Mouse (Mus musculus) midbrain, embryonic 13.5 days (tissue): ENCODE measurements around the gene Susd5. TPM values are rescaled to one million over a fixed set of nuclear protein-coding genes. Genes with fewer than 3 reads are reported as not detected.

ENCODE experiments used
- ATAC-seq: fragments of 200-750 bp; cut with Nextera tagmentation; 2 replicates; pipeline ENCODE4 v1.8.0; 2017; ENCODE audit warnings: mild to moderate bottlenecking, moderate TSS enrichment, moderate library complexity
- H3K27ac ChIP-seq: fragments of 300-500 bp; sonication (generic); 2 replicates; pipeline ENCODE4 v1.5.1; 2015; ENCODE audit warnings: inconsistent platforms, mild to moderate bottlenecking, moderate library complexity
- H3K27me3 ChIP-seq: fragments of 300-500 bp; sonication (generic); 2 replicates; pipeline ENCODE4 v1.6.1; 2015; ENCODE audit warnings: mild to moderate bottlenecking, inconsistent platforms
- H3K36me3 ChIP-seq: fragments of 300-500 bp; sonication (generic); 2 replicates; pipeline ENCODE4 v1.6.1; 2015; ENCODE audit warnings: mild to moderate bottlenecking, inconsistent platforms
- H3K4me1 ChIP-seq: fragments of 300-500 bp; sonication (generic); replicated peaks from 2 replicates; pipeline ENCODE4 v1.6.1; 2015; ENCODE audit warnings: inconsistent platforms
- H3K4me2 ChIP-seq: fragments of 300-500 bp; sonication (generic); replicated peaks from 2 replicates; pipeline ENCODE4 v1.6.1; 2015; ENCODE audit warnings: moderate library complexity, mild to moderate bottlenecking, inconsistent platforms
- H3K4me3 ChIP-seq: fragments of 300-500 bp; sonication (generic); replicated peaks from 2 replicates; pipeline ENCODE4 v1.5.1; 2015; ENCODE audit warnings: mild to moderate bottlenecking, inconsistent platforms
- H3K9ac ChIP-seq: fragments of 300-500 bp; sonication (generic); replicated peaks from 2 replicates; pipeline ENCODE4 v1.6.1; 2015; ENCODE audit warnings: mild to moderate bottlenecking, inconsistent platforms
- H3K9me3 ChIP-seq: fragments of 300-500 bp; sonication (generic); 2 replicates; pipeline ENCODE4 v1.6.1; 2016; ENCODE audit warnings: mild to moderate bottlenecking, inconsistent platforms
- WGBS: fragments of 180-500 bp; shearing (Covaris S2); methylation state at CpG from one replicate; pipeline ENCODE4 v1.1.7; 2015; 5-methylcytosine and 5-hydroxymethylcytosine counted together
- polyA plus RNA-seq: library from polyadenylated mRNA; unstranded; fragments of >200 nt; fragmentation: Nextera tagmentation; extraction: Ambion mirVana; gene quantifications from 2 replicates; pipeline ENCODE4 v1.2.1, GENCODE M21; 2015

Susd5 gene
- 0.23 and 0.31 TPM in 2 replicates for polyA plus RNA-seq

DNA sequence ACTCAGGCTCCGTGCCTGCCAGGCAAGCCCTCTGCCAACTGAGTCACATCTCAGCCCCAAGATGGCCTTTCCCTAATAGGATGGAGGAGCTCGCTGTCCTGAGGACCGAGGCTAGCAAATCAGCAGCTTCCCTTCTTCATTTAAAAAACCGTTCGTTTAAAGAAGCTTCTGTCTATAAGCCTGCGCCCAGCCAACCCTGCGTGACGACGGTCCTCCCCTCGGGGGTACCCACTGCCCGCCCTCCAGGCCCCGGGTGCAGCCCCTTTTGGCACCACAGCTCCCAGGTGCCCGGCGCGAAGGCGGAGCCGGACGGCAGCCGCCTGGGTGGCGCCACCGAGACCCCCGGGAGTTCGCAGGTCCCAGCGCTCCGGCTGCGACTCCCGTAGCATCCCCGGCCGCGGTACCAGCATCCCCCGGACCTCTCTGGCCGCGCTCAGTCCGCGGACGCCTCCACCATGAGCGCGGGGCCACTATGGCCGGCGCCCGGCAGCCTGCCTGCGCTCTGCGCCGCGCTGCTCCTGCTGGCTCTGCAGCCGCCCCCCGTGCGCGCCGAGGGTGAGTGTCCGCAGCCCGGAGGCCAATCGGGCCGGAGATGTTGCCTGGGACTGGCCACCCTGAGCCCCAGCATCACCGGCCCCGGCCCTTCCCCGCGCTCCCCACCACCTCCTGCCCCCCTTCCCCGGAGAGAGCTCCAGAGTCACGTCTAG lies at the start of gene Susd5:
TSS of gene Susd5 (plus strand) at position 51 of the 707 bp plus-strand sequence.
- ATAC-seq, result peak; percentile 86
- H3K36me3 ChIP-seq, result no peaks in the 10 kb centered on the region
- WGBS, result under 1% methylated on average over 49 of the region's 60 CpGs

DNA sequence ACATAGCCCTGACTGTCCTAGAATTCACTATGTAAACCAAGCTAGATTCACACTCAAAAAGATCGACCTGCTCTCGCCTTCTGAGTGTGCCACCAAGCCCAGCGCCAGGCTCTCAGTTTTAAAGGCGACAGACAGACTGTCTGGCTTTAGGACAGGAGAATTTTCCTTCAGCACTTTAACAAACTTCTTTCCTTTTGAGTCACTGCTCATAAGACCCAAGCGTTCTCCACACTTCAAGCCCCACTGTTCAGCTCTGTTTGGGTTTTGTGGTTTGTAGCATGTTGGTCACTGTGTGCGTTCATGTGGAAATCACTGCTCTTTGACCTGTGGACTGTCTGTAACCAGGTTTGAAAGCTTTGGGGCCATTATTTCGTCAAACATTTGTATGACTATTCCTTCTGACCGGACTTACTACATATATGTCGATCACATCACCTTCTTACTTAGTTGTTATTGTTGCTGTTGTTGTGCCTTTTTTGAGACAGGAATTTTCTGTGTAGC lies 49.0 kb upstream of the Susd5 start:
- H3K4me2 ChIP-seq, result no peak overlapping the region
- H3K4me1 ChIP-seq, result no peaks in the 10 kb centered on the region
- WGBS, result 91% methylated on average over 9 of the region's 9 CpGs
- no peaks in the 10 kb centered on the region for H3K9me3 ChIP-seq
- no peak for ATAC-seq
- H3K9ac ChIP-seq, result no peak overlapping the region
- H3K4me3 ChIP-seq, result no peak overlapping the region
- H3K36me3 ChIP-seq, result peaks cover 6% of the 10 kb centered on the region; the same call in 1 of the 2 replicates
- no peak overlapping the region for H3K27ac ChIP-seq
- no peaks in the 10 kb centered on the region for H3K27me3 ChIP-seq

More for the DNA sequence above, at the start of gene Susd5:
- H3K27me3 ChIP-seq, result peaks cover 48% of the 10 kb centered on the region
- H3K9me3 ChIP-seq, result no peaks in the 10 kb centered on the region
- H3K9ac ChIP-seq, result peak within 1 kb of the TSS; percentile 63
- no peak within 1 kb of the TSS for H3K27ac ChIP-seq
- peaks cover 10% of the 10 kb centered on the region for H3K4me1 ChIP-seq
- H3K4me2 ChIP-seq, result peak within 1 kb of the TSS; percentile 81
- H3K4me3 ChIP-seq, result peak within 1 kb of the TSS; percentile 54

DNA sequence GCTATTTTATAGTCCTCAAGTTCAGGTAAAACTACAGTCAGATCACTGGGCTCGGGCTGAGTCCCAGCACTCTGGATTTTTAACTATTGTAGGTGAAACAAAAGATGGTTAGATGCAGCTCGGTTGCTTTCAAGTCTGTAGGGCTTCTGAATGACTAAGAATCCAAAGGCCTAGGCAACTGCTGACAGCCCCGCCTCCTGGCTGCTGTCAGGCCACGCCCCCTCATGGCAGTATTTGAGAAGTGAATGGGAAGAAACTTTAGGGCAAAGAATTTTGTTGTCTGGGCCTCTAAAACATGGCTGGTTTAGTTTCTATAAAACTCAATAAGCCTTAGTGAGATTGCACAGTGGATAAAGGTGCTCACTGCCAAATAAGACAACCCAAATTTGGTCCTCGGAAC lies 47.4 kb upstream of the Susd5 start:
- no peak overlapping the region for H3K9ac ChIP-seq
- no peak overlapping the region for H3K4me2 ChIP-seq
- no peak overlapping the region for H3K4me3 ChIP-seq
- no peaks in the 10 kb centered on the region for H3K9me3 ChIP-seq
- no peaks in the 10 kb centered on the region for H3K4me1 ChIP-seq
- ATAC-seq, result no peak
- H3K27me3 ChIP-seq, result no peaks in the 10 kb centered on the region
- no peak overlapping the region for H3K27ac ChIP-seq
- H3K36me3 ChIP-seq, result peaks cover 13% of the 10 kb centered on the region; the same call in 1 of the 2 replicates
- WGBS, result 41% methylated on average over 5 of the region's 5 CpGs

DNA sequence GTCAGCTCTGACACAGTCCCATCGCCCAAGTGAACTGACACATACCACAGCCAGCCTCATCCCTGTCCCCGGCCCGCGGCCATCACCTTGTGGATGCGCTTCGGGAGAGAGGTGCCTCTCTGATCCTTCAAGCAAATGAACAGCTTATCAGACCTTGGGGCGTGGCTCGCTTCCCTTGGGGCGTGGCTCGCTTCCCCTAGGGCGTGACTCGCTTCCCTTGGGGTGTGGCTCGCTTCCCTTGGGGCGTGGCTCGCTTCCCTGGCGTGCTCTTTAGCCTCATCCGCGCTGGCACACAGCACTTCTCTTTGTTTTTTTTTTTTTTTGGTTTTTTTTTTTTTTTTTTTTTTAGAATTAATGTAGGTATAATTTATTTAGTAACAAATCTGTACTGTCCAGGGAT lies 45.7 kb upstream of the Susd5 start:
- no peak overlapping the region for H3K4me2 ChIP-seq
- no peaks in the 10 kb centered on the region for H3K4me1 ChIP-seq
- peaks cover 13% of the 10 kb centered on the region; the same call in 1 of the 2 replicates for H3K36me3 ChIP-seq
- no peak for ATAC-seq
- no peaks in the 10 kb centered on the region for H3K27me3 ChIP-seq
- H3K4me3 ChIP-seq, result no peak overlapping the region
- WGBS, result 73% methylated on average over 18 of the region's 18 CpGs
- H3K27ac ChIP-seq, result no peak overlapping the region
- H3K9ac ChIP-seq, result no peak overlapping the region
- no peaks in the 10 kb centered on the region for H3K9me3 ChIP-seq

DNA sequence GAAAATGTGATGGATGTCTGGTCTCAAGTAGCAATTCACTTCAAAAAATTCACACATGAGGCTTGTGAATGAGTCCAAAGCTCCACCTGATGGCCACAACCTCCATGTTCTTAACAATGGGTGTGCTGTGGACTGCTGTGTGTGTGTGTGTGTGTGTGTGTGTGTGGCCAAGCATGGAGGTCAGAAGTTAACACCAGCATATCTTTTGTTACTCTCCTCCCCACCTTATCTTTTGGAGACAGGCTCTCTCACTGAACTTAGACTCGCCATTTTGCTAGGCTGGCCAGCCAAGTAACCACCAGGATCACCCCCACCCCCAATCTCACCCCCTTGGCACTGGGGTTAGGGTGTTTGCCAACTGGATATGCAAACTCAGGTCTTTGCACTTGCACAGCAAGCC lies 42.9 kb upstream of the Susd5 start:
- ATAC-seq, result no peak
- no peak overlapping the region for H3K4me3 ChIP-seq
- H3K4me1 ChIP-seq, result no peaks in the 10 kb centered on the region
- H3K27me3 ChIP-seq, result no peaks in the 10 kb centered on the region
- 83% methylated on average over 1 of the region's 1 CpGs for WGBS
- H3K4me2 ChIP-seq, result no peak overlapping the region
- no peak overlapping the region for H3K27ac ChIP-seq
- no peaks in the 10 kb centered on the region for H3K9me3 ChIP-seq
- no peak overlapping the region for H3K9ac ChIP-seq
- peaks cover 13% of the 10 kb centered on the region; the same call in 1 of the 2 replicates for H3K36me3 ChIP-seq

DNA sequence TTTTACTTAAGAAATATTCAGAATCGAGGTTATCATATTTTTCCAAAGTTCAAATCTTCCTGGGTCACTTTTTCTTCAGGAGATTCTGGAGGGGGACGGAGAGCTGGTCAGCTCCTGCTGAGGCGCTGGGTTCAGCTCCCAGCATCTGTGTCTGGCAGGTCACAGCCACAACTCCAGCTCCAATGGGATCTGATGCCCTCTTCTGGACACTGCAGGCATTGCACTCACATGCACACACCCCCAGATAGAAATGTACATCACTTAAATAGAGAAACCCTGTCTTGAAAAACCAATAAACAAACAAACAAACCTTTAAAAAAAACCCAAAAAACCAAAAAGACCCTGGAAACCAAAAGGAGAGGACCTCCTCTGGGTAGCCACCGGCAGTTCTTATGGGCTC lies 41.2 kb upstream of the Susd5 start:
- no peak for ATAC-seq
- Histone ChIP-seq H3K4me2 (no peak overlapping the region), H3K27me3 (no peaks in the 10 kb centered on the region), H3K9me3 (no peaks in the 10 kb centered on the region), H3K4me3 (no peak overlapping the region), H3K9ac (no peak overlapping the region), H3K27ac (no peak overlapping the region), H3K4me1 (no peaks in the 10 kb centered on the region), H3K36me3 (peaks cover 13% of the 10 kb centered on the region; the same call in 1 of the 2 replicates)
- 90% methylated on average over 4 of the region's 4 CpGs for WGBS

DNA sequence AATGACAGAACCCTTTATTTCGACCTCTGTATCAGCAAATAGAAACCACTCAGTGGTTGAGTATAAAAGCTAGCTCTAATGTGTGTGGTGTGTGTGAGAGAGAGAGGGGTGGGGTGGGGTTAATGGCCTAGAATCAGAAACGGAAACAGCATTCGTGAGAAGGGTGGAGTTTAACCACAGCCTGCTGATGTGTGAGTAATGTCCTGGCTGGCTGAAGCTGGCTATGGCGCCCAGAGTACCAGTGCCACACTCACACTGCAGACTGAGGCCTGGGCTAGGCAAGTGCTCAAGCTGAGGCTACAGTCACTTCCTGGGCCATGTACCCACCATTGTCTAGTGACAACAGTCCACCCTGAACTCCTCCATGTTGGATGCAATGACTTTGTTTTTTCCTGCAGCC lies 40.5 kb upstream of the Susd5 start:
- Histone ChIP-seq H3K4me1 (no peaks in the 10 kb centered on the region), H3K36me3 (peaks cover 13% of the 10 kb centered on the region; the same call in 1 of the 2 replicates), H3K27ac (no peak overlapping the region), H3K27me3 (no peaks in the 10 kb centered on the region), H3K4me2 (no peak overlapping the region), H3K9me3 (no peaks in the 10 kb centered on the region), H3K4me3 (no peak overlapping the region), H3K9ac (no peak overlapping the region)
- no peak for ATAC-seq
- 89% methylated on average over 4 of the region's 4 CpGs for WGBS

DNA sequence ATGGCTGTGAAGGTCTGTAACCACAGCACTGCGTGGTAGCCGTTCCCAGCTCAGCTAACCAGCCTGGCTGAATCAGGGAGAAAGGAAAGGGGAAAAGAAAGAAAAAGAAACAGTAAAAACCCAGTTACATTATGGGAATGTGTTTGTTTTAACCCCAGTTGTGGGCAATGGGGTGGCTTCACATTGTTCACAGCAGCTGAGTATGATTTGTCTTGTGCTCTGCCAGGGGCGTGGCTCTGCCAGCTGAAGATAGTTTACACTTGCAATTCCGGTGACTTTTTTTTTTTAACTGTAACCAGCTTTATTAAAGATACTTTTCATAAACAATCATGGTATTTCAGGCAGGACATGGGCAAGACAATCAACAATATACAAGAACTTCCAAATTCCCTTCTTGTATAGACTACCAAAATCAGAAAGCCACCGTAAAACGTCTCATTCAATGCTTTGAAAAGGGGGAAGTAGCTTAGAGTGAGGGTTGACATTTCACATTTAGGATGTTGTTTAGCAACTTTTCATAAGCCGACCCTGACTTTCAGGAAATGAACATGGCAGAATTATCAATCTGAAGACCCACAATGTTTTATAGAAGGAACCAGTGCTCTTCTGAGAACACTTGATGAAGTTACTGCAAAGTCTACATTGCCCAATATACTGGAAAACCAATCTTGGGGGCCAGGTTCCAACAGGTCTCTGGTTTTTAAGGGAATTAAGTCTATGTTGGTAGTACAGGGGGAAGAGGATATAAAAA lies 37.8 kb upstream of the Susd5 start:
- ATAC-seq, result no peak
- no peaks in the 10 kb centered on the region for H3K9me3 ChIP-seq
- H3K4me1 ChIP-seq, result no peaks in the 10 kb centered on the region
- H3K36me3 ChIP-seq, result no peaks in the 10 kb centered on the region
- H3K9ac ChIP-seq, result no peak overlapping the region
- H3K27ac ChIP-seq, result no peak overlapping the region
- H3K27me3 ChIP-seq, result no peaks in the 10 kb centered on the region
- no peak overlapping the region for H3K4me2 ChIP-seq
- WGBS, result 91% methylated on average over 7 of the region's 7 CpGs
- no peak overlapping the region for H3K4me3 ChIP-seq

DNA sequence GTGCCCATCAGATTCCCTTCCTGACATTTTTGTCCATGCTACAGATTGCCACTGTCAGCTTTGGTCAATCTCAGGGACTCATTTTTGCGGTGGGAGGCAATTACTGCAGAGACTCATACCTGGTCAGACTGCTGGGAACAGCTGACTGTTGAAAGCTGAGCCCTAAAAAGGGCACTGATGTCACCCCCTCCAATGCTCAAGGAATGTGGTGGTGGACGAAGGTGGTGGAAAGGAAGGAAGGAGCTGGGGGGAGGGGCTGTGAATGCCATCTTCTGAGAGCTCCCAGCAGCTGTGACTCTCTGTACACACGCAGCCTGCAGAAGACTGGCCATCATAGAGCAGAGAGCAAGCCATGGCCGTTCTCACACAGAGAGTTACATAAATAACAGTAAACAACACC lies 34.8 kb upstream of the Susd5 start:
- H3K27me3 ChIP-seq, result no peaks in the 10 kb centered on the region
- ATAC-seq, result no peak
- WGBS, result 74% methylated on average over 4 of the region's 4 CpGs
- H3K9ac ChIP-seq, result no peak overlapping the region
- H3K36me3 ChIP-seq, result no peaks in the 10 kb centered on the region
- H3K4me3 ChIP-seq, result no peak overlapping the region
- H3K4me1 ChIP-seq, result peaks cover 13% of the 10 kb centered on the region
- no peak overlapping the region for H3K27ac ChIP-seq
- no peak overlapping the region for H3K4me2 ChIP-seq
- no peaks in the 10 kb centered on the region for H3K9me3 ChIP-seq

DNA sequence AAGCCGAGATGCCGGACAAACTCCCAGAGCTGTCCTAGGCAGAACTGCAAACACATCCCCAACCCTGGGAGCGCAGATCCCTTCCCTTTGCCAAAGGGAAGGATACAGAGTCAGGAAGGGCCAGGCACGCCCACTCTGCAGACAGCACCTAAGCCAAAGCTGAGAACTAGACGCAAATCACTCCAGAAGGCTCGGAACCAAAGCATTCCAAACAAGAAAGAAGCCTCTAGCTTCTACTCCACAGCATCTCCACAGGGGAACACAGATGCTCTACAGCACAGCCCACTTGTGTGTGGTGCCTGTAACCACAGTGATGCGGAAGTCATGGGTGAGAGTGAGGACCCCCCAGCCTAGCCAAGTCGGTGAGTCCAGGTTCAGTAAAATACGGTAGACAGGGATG lies 31.8 kb upstream of the Susd5 start:
- Histone ChIP-seq H3K9me3 (no peaks in the 10 kb centered on the region), H3K36me3 (no peaks in the 10 kb centered on the region), H3K4me1 (peaks cover 13% of the 10 kb centered on the region), H3K4me2 (peak overlapping the region; percentile 67), H3K9ac (peak overlapping the region; percentile 77; the same call in 1 of the 2 replicates), H3K27ac (no peak overlapping the region), H3K27me3 (no peaks in the 10 kb centered on the region), H3K4me3 (peak overlapping the region; percentile 66)
- 59% methylated on average over 9 of the region's 9 CpGs for WGBS
- no peak for ATAC-seq

DNA sequence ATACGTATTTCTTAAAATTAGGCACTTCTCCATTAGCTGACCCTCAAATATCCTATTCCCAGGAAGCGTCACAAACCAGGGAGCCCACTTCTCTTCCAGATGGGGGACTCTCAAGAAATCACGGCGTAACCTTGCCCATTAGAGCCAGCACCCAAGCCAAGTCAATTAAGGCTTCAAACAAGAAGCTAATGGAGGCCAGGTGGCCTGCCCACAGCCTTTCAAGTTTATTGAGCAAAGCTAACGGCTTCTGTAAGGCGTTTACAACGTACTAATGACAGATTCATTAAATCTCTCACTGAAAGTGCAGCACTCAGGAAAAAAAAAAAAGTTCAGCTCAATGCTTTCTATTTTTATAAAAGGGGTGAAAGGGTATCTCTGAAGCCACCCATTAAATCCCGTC lies 31.1 kb upstream of the Susd5 start:
- peak overlapping the region; percentile 67 for H3K4me2 ChIP-seq
- H3K9me3 ChIP-seq, result no peaks in the 10 kb centered on the region
- no peak overlapping the region for H3K27ac ChIP-seq

DNA sequence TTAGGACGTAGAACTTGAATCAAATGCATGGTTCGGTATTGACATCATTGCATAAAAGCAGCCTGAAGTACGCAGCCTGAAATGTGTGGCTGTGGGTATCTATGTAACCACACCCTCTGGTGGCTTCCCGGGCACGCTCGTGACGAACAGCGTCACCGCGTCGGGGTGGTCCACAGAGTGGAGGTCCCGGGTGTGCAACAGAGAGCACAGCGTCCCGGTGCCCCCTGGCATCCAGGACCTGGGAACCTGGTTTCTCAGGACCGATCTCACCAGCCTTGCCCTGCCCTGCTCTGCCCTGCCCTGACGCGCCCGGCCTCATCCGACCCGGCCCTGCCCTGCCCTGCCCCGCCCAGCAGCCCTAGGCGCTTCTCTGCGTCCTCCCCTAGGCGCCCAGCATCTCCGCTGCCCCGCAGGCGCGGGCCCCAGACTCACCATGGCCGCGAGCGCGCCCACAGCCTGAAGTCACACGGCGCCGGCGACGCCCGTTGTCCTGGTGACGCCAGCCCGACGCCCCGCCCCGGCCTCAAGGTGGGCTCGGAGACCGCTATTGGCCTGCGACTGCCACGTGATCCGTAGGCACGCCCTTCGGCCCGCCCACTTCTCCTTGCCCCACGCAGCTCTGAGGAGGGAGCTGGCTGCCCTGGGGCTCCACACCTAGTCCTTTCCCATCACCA lies 30.5 kb upstream of the Susd5 start:
- ATAC-seq, result peak; percentile 98
- Histone ChIP-seq H3K4me3 (peak overlapping the region; percentile 66), H3K27me3 (no peaks in the 10 kb centered on the region), H3K9ac (peak overlapping the region; percentile 77), H3K4me2 (peak overlapping the region; percentile 67), H3K36me3 (no peaks in the 10 kb centered on the region), H3K4me1 (peaks cover 13% of the 10 kb centered on the region), H3K9me3 (no peaks in the 10 kb centered on the region), H3K27ac (peak overlapping the region; percentile 68)
- under 1% methylated on average over 52 of the region's 52 CpGs for WGBS

More for the DNA sequence above, 31.1 kb upstream of the Susd5 start:
- no peak for ATAC-seq
- Histone ChIP-seq H3K4me3 (peak overlapping the region; percentile 66), H3K9ac (peak overlapping the region; percentile 77), H3K4me1 (peaks cover 13% of the 10 kb centered on the region), H3K36me3 (no peaks in the 10 kb centered on the region), H3K27me3 (no peaks in the 10 kb centered on the region)
- 25% methylated on average over 8 of the region's 8 CpGs for WGBS
